Mouse (Mus musculus): ENCODE results near the gene Mecom.
"Not testable (repeated sequence)": the region's sequence is repeated elsewhere in the genome, so short reads cannot be mapped to it uniquely, and the experiment has no call there.

Mecom gene

GRCm38 (mm10) chr3:30547908-30548307 is at the start of gene Mecom:
Gene Mecom (minus strand): TSS chr3:30548008.
- no peak for DNase-seq (ENCODE audit: low spot score in 2 of 2)

- no peak for DNase-seq (ENCODE audit: low spot score in 2 of 2)
Measured at GRCm38 (mm10) chr3:30597271-30597670, 49.5 kb upstream of the Mecom start.

GRCm38 (mm10) chr3:30595111-30595832 is 47.5 kb upstream of the Mecom start:
- DNase-seq (ENCODE audit: low spot score in 2 of 2), result peak in 1 of 2 experiments; percentile 27

GRCm38 (mm10) chr3:30593719-30594485 is 46.1 kb upstream of the Mecom start:
- no peak for DNase-seq (ENCODE audit: low spot score in 2 of 2)

GRCm38 (mm10) chr3:30592418-30592853 is 44.6 kb upstream of the Mecom start:
- DNase-seq (ENCODE audit: low spot score in 2 of 2), result peak in 1 of 2 experiments; percentile 34

GRCm38 (mm10) chr3:30588865-30589264 is 41.1 kb upstream of the Mecom start:
- no peak for DNase-seq (ENCODE audit: low spot score in 2 of 2)

- DNase-seq (ENCODE audit: low spot score in 2 of 2), result no peak
Measured at GRCm38 (mm10) chr3:30573549-30573948, 25.7 kb upstream of the Mecom start.

- not testable (repeated sequence) for DNase-seq (ENCODE audit: low spot score in 2 of 2)
Measured at GRCm38 (mm10) chr3:30566333-30566732, 18.5 kb upstream of the Mecom start.

- no peak for DNase-seq (ENCODE audit: low spot score in 2 of 2)
Measured at GRCm38 (mm10) chr3:30560677-30561314, 13.0 kb upstream of the Mecom start.

GRCm38 (mm10) chr3:30553741-30554140 is 5.9 kb upstream of the Mecom start:
- no peak for DNase-seq (ENCODE audit: low spot score in 2 of 2)

- DNase-seq (ENCODE audit: low spot score in 2 of 2), result no peak
Measured at GRCm38 (mm10) chr3:30550218-30550617, 2.4 kb upstream of the Mecom start.

GRCm38 (mm10) chr3:30548928-30549327 is 1.1 kb upstream of the Mecom start:
- DNase-seq (ENCODE audit: low spot score in 2 of 2), result no peak

GRCm38 (mm10) chr3:30546831-30547369 is 908 bp downstream of the Mecom start:
- DNase-seq (ENCODE audit: low spot score in 2 of 2), result no peak

GRCm38 (mm10) chr3:30546366-30546765 is 1.4 kb downstream of the Mecom start:
- DNase-seq (ENCODE audit: low spot score in 2 of 2), result no peak

GRCm38 (mm10) chr3:30545246-30545645 is 2.6 kb downstream of the Mecom start:
- DNase-seq (ENCODE audit: low spot score in 2 of 2), result no peak

- DNase-seq (ENCODE audit: low spot score in 2 of 2), result no peak
Measured at GRCm38 (mm10) chr3:30544305-30544704, 3.5 kb downstream of the Mecom start.

- no peak for DNase-seq (ENCODE audit: low spot score in 2 of 2)
Measured at GRCm38 (mm10) chr3:30535821-30536220, 12.0 kb downstream of the Mecom start.

- DNase-seq (ENCODE audit: low spot score in 2 of 2), result not testable (repeated sequence)
Measured at GRCm38 (mm10) chr3:30520751-30521150, 27.1 kb downstream of the Mecom start.

GRCm38 (mm10) chr3:30519425-30519824 is 28.4 kb downstream of the Mecom start:
- no peak for DNase-seq (ENCODE audit: low spot score in 2 of 2)

GRCm38 (mm10) chr3:30515795-30516170 is 32.0 kb downstream of the Mecom start:
- no peak for DNase-seq (ENCODE audit: low spot score in 2 of 2)

- no peak for DNase-seq (ENCODE audit: low spot score in 2 of 2)
Measured at GRCm38 (mm10) chr3:30514901-30515794, 32.7 kb downstream of the Mecom start.

Measured in left cerebral cortex, adult 9 months (tissue).